Mouse (Mus musculus) C2C12 (cell line): Measurements from ENCODE around the gene Il1rn. TPM values are rescaled to one million over a fixed set of nuclear protein-coding genes. Genes with fewer than 3 reads are reported as not detected.

Experiments used
- H3K27me3 ChIP-seq: one replicate; pipeline ENCODE4 v1.6.1; 2011; ENCODE audit not compliant: control insufficient read depth, insufficient read depth, insufficient read length
- H3K36me3 ChIP-seq: one replicate; pipeline ENCODE4 v1.6.1; 2011; ENCODE audit not compliant: control insufficient read depth, insufficient read depth
- H3K4me3 ChIP-seq: one replicate; pipeline ENCODE4 v1.5.1; 2011; ENCODE audit warnings: mild to moderate bottlenecking, control low read depth; ENCODE audit not compliant: poor library complexity, insufficient read depth, severe bottlenecking
- H3K79me2 ChIP-seq: one replicate; pipeline ENCODE4 v1.6.1; 2011; ENCODE audit not compliant: control insufficient read depth, insufficient read depth
- H3K79me3 ChIP-seq: one replicate; pipeline ENCODE4 v1.6.1; 2011; ENCODE audit warnings: low read depth, control low read depth
- H3ac ChIP-seq: one replicate; pipeline ENCODE3; 2011; ENCODE audit warnings: low read depth; ENCODE audit not compliant: control insufficient read depth, insufficient read length
- CEBPB ChIP-seq: IDR thresholded peaks from one replicate; pipeline ENCODE4 v1.6.1; 2011; ENCODE audit warnings: low read depth, mild to moderate bottlenecking, control low read depth, moderate library complexity
- CTCF ChIP-seq: IDR thresholded peaks from one replicate; pipeline ENCODE4 v1.5.1; 2011; ENCODE audit not compliant: control insufficient read depth, insufficient read depth, insufficient read length
- FOSL1 ChIP-seq: IDR thresholded peaks from one replicate; pipeline ENCODE4 v1.8.0; 2011; ENCODE audit warnings: mild to moderate bottlenecking, low read length; ENCODE audit not compliant: poor library complexity, insufficient read depth, severe bottlenecking
- MAX ChIP-seq: IDR thresholded peaks from one replicate; pipeline ENCODE4 v1.6.1; 2011; ENCODE audit warnings: mild to moderate bottlenecking, control low read depth
- MYOD1 ChIP-seq: IDR thresholded peaks from one replicate; pipeline ENCODE4 v1.6.1; 2011; ENCODE audit warnings: low read depth; ENCODE audit not compliant: control insufficient read depth, insufficient read length
- MYOG ChIP-seq: IDR thresholded peaks from one replicate; pipeline ENCODE4 v1.6.1; 2011; ENCODE audit not compliant: control insufficient read depth, insufficient read length; ENCODE audit errors: extremely low read depth
- USF1 ChIP-seq: IDR thresholded peaks from one replicate; pipeline ENCODE4 v1.6.1; 2011; ENCODE audit warnings: low read depth, mild to moderate bottlenecking, control low read depth, moderate library complexity
- polyA plus RNA-seq: library from polyadenylated mRNA; unstranded; fragments of >200 nt; fragmentation: generic; extraction: Trizol; gene quantifications from one replicate; pipeline ENCODE4 v1.2.1, GENCODE M21; 2012; ENCODE audit warnings: missing spikeins

Gene Il1rn
- polyA plus RNA-seq, 1 experiment, result 0.20 TPM

DNA sequence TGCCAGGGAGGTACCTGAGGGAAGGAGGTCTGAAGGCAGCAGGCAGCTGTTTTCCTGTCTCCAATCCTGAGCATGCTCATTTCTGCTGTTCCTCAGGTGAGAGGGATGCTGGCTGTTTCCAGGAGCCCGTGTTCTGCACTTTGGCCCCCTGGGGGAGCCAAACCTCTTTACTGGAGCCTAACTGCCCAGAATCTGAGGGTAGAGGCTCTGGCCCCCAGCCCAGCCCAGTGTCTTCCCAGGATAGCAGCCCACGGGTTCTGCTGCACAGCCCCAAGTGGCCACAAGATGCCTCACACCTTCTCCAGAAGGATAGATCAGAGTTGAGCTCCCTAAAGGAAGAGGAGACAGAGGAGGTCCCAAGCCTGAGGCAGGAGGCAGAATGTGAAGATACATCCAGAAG is 60.5 kb downstream of the Il1rn start:
- no peak for TF ChIP-seq MAX
- no peak for TF ChIP-seq CTCF
- no peak for TF ChIP-seq MYOD1
- TF ChIP-seq USF1, result no peak
- TF ChIP-seq CEBPB, result no peak
- no peak for TF ChIP-seq FOSL1
- TF ChIP-seq MYOG, result no peak
- Histone ChIP-seq H3K27me3 (no peaks in the 10 kb centered on the region), H3K36me3 (no peaks in the 10 kb centered on the region), H3ac (no peak overlapping the region), H3K79me2 (no peaks in the 10 kb centered on the region), H3K79me3 (no peaks in the 10 kb centered on the region), H3K4me3 (no peak overlapping the region)

DNA sequence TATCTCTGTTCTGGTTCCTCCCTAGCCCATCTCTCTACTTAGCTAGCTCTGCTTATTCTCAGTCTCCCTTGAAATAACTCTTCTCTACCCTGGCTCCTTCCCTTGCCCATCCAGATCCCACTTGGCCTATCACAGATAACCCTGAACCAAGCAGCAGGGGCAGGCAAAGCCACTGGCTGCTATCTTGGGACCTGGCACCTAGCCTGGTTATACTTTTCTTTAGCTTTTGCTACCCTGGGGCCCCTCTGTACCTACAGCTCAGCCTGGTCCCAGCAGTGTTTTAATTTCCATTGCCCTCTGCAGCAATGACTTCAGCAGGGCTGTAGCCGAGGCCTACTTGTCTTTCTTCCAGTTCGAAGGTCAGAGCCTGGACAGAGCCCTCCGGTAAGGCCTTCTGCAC is 64.1 kb downstream of the Il1rn start:
- no peaks in the 10 kb centered on the region for H3K36me3 ChIP-seq
- H3K79me3 ChIP-seq, result no peaks in the 10 kb centered on the region
- no peak overlapping the region for H3ac ChIP-seq
- no peaks in the 10 kb centered on the region for H3K27me3 ChIP-seq
- no peak overlapping the region for H3K4me3 ChIP-seq
- H3K79me2 ChIP-seq, result no peaks in the 10 kb centered on the region
- TF ChIP-seq MYOG (no peak), MYOD1 (no peak), USF1 (no peak), CTCF (no peak), MAX (no peak), CEBPB (no peak), FOSL1 (no peak)

Other genes starting within 250 kb of the Il1rn start
- not detected for gene Tbpl2, start 240.3 kb upstream of the Il1rn start, polyA plus RNA-seq
- gene Il1f8, start 183.7 kb upstream of the Il1rn start, polyA plus RNA-seq, result not detected
- gene Il1f9, start 150.4 kb upstream of the Il1rn start, polyA plus RNA-seq, result not detected
- not detected for gene Il1f6, start 121.4 kb upstream of the Il1rn start, polyA plus RNA-seq
- gene Il1f5, start 59.9 kb upstream of the Il1rn start, polyA plus RNA-seq, result not detected
- not detected for gene Il1f10, start 45.7 kb upstream of the Il1rn start, polyA plus RNA-seq
- gene Psd4, start 30.7 kb downstream of the Il1rn start, polyA plus RNA-seq, result under 0.01 TPM
- not detected for gene Pax8, start 138.7 kb downstream of the Il1rn start, polyA plus RNA-seq